Mouse (Mus musculus) kidney, adult 2 months (tissue): ENCODE measurements around the gene Tmem229b.

Experiments
- CTCF ChIP-seq: fragments of 200-500 bp; conservative IDR thresholded peaks from 2 replicates; pipeline ENCODE4 v1.5.1; 2011; ENCODE audit warnings: low read depth, mild to moderate bottlenecking, control low read depth, low read length, moderate library complexity, mixed read lengths; ENCODE audit not compliant: insufficient read depth, insufficient read length
- POLR2A ChIP-seq: fragments of 200-500 bp; IDR thresholded peaks from one replicate; pipeline ENCODE4 v1.6.1; 2011; ENCODE audit warnings: low read depth, low read length, control low read depth

DNA sequence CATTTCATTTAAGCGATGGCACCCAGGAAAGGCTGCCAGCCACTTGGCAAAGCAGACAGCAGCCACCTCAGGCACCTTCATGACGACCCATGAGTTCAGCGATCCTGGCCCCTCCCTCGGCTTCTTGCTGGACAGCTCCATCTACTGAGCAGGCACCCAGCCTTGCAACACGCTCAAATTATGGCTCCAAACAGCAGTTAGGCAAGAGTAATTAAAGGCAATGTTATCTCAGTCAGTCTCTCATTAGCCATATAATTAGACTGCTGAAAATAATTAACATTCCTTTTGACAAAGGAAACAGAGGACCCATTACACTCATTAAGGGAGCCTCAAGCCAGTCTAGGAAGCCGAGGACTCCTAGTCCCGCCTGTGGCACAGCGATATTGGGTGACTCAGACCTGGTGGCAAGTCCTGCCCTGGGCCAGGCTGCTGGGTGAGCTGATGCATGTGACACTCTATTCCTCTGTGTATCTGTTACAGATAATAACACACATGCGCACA is 19.8 kb downstream of the Tmem229b start:
- TF ChIP-seq POLR2A: no peak
- no peak for TF ChIP-seq CTCF
